ENCODE assay signal across 9 mouse cellular contexts in the genomic region with DNA sequence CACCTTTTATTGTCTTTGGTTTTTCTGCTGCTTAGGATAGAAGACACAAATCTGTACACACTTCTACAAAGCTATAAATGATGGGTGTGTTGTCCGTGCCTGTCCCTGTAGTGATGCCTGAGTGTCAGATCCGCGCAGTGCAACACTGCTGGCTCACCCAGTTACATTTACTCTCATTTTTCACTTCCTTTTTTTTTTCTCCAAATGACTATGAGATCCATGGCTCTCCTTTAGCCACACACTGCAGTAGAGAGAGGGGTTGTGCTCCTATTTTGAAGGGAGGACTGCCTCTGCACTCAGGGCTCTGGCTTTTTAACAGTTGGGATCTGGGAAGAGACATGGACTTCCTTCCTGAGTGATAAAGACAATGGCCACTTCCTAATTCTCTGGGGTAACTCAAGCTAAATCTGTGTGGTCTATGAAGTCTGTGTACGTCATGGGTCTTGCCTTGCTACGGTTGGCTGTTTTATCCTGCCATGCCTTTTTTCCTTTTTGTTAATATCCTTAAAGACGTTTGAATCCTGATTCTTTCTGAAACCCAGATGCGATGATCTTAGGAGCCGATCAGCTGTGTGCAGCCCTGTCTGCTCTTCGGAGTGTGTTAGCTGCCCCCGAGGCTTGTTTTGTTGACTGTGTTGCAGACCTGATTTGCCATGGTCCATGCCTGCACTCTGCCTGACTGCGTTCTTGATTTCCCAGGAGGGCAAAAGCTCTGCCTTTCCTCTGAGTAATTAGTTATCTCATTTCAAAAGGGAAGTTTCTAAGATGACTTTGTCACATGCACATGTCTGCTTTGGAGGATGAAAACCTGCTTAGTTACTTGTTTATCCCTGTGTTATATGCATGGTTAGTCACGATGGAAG.
DNase-seq lines count a peak whose midpoint lies in the region; TF ChIP-seq lines count a peak whose summit lies in the region.
"Had no signal": no experiment of that assay in that cellular context is flagged by ENCODE, and none has a peak within 500 bp of the region (broad histone marks: within the 10 kb centered on the region; RNA-seq: fewer than 3 reads in every experiment).

No protein-coding gene starts in this region.

- no peaks in the 10 kb centered on the region for H3K27me3 ChIP-seq in heart, embryonic 10.5 days (ENCODE audit: insufficient read depth, poor library complexity, severe bottlenecking)
- H3K27me3 ChIP-seq: liver, embryonic 13.5 days had no signal

- peaks cover 53% of the 10 kb centered on the region for H3K4me1 ChIP-seq in heart, embryonic 10.5 days

- DNase-seq in cerebellum, postnatal 14 days = peak; percentile 34 to 41
- no peak for DNase-seq in cerebellum, adult 9-10 months
- peak; percentile 67 for DNase-seq in MN1 (ENCODE audit: low spot score)
- no peak for DNase-seq in heart, embryonic 10.5 days (ENCODE audit: low spot score)
- DNase-seq in lung, postnatal 36 days = peak; percentile 42
- no peak for DNase-seq in ovary, postnatal 14 days (ENCODE audit: low spot score)
- DNase-seq in left cerebral cortex, adult 2 months (ENCODE audit: extremely low spot score in 1 of 2, low spot score in 2 of 2) = no peak
- DNase-seq in gastrocnemius, postnatal 10 days = no peak
- DNase-seq: liver, embryonic 13.5 days had no signal

- TF ChIP-seq CTCF in left cerebral cortex, adult 2 months (IDR thresholded peaks at IDR 0.05) = no peak

- no peaks in the 10 kb centered on the region for H3K36me3 ChIP-seq in heart, embryonic 10.5 days
- H3K36me3 ChIP-seq: liver, embryonic 13.5 days had no signal

- WGBS in heart, embryonic 10.5 days = 51% methylated on average over 12 of the region's 12 CpGs

- no peaks in the 10 kb centered on the region for H3K9me3 ChIP-seq in heart, embryonic 10.5 days
- H3K9me3 ChIP-seq: liver, embryonic 13.5 days had no signal

- intact Hi-C loops in left cerebral cortex, adult 2 months (cut with DNase I) = no loop called here

- peak overlapping the region; percentile 57 for H3K27ac ChIP-seq in heart, embryonic 10.5 days
- H3K27ac ChIP-seq in left cerebral cortex, adult 2 months = no peak overlapping the region; the same call in 1 of the 2 replicates
- H3K27ac ChIP-seq: liver, embryonic 13.5 days had no signal

- H3K4me3 ChIP-seq in heart, embryonic 10.5 days = no peak overlapping the region
- H3K4me3 ChIP-seq in left cerebral cortex, adult 2 months = no peak overlapping the region
- H3K4me3 ChIP-seq: liver, embryonic 13.5 days had no signal

Comparison
In these comparisons a context has a peak if more than half of its experiments do, and no peak if none do; other contexts are left out.
1. DNase-seq: peak in cerebellum, postnatal 14 days (2 of 2), MN1 (single experiment) and lung, postnatal 36 days (single experiment); none in cerebellum, adult 9-10 months (single experiment), heart, embryonic 10.5 days (single experiment), ovary, postnatal 14 days (single experiment), left cerebral cortex, adult 2 months (0 of 2) and gastrocnemius, postnatal 10 days (single experiment).